Mouse (Mus musculus): ENCODE results near the gene Ky.

DNA sequence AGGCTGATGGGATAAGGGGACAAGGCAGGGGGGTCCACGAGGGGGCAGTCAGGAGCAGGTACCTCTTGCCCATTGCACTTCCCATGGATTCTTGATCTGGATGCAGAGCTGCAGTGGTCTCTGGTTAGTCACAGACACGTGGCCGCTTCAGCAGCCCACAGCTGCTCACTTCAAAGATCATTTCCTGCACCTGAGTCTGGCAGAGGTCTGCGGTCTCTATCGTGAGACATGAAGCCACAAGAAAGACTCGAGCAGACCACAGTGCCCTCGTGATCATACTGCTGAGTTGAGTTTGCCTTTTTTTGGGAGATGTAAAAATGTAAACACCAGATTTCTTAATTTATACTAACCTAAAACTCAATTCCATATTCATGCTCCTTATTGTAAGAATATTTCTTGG is 34.1 kb downstream of the Ky start:
- TF ChIP-seq EP300 (IDR thresholded peaks at IDR 0.05) (no peak), CTCF (IDR thresholded peaks at IDR 0.05) (no peak)
